Mouse (Mus musculus): ENCODE data around the gene Dlg2. TPM values are rescaled to one million over a fixed set of nuclear protein-coding genes. Genes with fewer than 3 reads are reported as not detected.

Gene Dlg2
- total RNA-seq (2023), result 1 to 10 TPM; 6.2 to 8.3 TPM

DNA sequence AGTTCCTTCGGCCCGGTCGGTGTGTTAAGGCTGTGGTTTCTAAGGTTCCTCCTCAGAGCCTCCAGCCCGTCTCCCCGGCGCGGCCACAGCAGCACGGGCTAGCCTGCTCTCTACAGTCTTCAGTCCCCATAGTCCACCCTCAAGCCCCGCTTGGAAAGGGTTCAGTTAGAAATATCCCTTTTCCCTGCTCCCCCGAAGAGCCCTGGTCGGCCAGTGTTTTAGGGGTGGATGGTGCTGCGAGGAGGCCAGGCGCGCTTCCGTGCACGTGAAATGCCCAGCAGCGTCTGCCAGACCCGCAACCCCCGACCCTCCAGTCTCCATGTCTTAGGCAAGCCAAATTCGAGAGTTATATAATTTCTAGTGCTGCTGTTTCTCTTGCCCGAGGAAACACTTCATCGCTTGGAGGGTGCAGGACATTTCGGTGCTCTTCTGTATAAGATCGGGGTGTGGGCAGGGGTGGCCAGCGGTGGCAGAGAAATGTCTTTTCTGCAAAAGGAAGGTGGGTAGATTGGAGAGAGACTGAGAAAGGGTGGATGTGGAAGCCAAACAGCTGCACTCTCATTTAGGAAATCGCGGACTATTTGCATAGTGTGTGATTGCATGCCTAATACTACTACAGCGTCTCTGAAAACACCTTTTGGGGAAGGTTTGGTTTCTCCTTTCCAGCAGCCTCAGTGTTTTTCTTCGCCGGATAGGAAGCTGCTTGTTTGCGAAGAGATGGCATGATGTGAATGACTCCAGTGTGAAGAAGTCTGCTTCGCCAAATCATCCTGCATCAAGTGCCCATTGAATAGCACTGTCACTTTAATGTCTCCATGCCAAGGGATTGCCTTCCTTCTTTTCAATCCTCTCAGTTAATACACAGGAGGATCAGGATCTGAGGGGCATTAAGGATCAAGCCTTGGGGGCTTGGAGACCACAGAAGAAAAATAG, at the start of gene Dlg2:
Gene Dlg2, plus strand, starts transcription at position 360 of the 933 bp plus-strand sequence.

DNA sequence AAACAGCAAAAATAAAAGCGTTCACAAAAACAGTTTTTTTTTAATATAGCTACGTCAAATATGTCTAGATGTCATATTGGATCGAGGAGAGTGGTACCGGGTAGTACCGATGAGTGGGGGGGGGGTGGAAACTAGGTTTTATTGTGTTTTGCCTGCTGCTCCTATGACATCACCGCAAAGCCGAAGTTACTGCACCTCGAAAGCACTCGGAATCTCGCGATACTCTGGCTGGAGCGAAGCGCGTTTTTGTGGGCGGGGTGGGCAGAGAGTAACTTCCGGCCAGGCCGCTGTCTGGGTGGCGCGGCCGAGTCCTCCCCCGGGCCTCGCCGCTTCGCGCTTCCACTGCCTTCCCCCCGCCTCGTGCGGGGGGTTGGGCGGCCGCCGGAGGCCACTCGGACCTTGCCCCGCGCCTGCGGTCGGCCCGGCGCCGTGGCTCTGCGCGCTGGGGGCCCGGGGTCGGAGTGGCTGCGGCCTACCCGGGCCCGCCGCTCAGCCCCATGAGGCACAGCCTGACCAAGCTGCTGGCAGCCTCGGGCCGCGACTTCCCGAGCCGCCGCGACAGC, 33.9 kb upstream of the Dlg2 start, which contains the start of gene Crebzf:
Gene Crebzf, plus strand, starts transcription at position 212 of the 563 bp plus-strand sequence.

DNA sequence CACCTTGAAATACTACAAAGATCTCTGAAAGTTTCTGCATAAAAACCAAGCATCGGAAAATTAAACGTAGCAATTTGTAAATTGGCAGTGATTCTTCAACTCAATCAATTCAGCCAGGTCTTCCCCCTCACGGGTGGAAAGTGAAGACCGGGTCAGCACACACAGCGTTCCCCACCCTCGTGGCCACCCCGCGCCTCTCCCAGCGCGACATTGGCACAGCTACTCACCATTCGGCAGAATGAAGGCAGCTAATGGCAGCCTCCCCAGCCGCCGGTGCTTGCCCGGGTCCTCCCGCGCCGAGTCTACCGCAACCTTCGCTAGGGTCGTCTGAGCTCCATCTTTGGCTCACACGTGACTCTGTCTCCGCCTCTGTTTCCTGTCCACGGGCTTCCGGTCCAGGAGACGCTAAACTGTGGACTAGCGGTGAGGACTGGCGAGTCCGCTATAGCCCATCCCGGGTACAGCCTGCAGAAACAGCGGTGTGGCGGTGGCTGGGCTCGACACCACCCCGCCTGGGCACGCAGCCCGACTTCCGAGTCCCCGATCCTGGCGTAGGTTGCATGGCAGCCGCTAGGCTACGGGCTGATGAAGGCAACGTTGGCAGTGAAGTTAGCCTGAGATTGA, 19.5 kb upstream of the Dlg2 start, which contains the start of gene Tmem126a:
Gene Tmem126a, minus strand, starts transcription at position 385 of the 624 bp plus-strand sequence.

DNA sequence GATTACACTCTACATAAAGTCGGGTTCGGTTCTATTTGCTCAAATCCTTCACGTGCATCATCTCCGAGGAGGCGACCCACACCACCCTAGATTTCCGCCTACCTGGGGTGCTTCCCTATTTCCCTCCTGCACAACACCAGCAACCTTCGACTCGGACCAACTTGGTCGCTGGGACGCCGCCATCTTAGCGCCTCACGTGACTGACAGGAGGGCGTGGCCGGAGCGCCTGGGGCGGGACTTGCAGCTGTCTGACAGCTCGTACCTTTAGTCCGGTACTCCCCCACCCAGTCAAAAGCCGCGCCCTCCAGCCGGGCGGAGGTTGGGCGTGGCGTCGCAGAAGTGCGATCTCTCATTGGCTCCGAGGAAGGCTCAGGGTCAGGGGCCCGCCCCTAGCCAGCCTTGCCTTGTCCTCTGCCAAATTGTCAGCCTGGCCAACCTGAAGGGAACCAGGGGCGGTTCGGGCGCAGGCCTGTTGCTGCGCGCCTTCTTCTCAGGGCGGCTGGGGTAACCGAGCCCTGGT, 619 bp upstream of the Dlg2 start, which contains the start of gene Tmem126b:
Gene Tmem126b, minus strand, starts transcription at position 209 of the 520 bp plus-strand sequence.

Other genes starting within 250 kb of the Dlg2 start
- gene Ccdc83, start 210.9 kb upstream of the Dlg2 start, total RNA-seq (2023), result not detected
- gene Sytl2, start 174.4 kb upstream of the Dlg2 start, total RNA-seq (2023), result under 1 TPM; 0.31 to 0.91 TPM
- not detected for gene Ccdc89, start 50.1 kb upstream of the Dlg2 start, total RNA-seq (2023)
- gene Crebzf, start 33.9 kb upstream of the Dlg2 start, total RNA-seq (2023), result 10 to 100 TPM; 58.7 to 62.9 TPM
- gene Tmem126a, start 19.4 kb upstream of the Dlg2 start, total RNA-seq (2023), result 10 to 100 TPM; 20.9 to 34.8 TPM
- gene Tmem126b, start 671 bp upstream of the Dlg2 start, total RNA-seq (2023), result 1 to 10 TPM; 6.5 to 7.2 TPM

All from monocyte, adult 59 days (primary cell).